Mouse (Mus musculus): ENCODE results near the gene Sp4.

DNA sequence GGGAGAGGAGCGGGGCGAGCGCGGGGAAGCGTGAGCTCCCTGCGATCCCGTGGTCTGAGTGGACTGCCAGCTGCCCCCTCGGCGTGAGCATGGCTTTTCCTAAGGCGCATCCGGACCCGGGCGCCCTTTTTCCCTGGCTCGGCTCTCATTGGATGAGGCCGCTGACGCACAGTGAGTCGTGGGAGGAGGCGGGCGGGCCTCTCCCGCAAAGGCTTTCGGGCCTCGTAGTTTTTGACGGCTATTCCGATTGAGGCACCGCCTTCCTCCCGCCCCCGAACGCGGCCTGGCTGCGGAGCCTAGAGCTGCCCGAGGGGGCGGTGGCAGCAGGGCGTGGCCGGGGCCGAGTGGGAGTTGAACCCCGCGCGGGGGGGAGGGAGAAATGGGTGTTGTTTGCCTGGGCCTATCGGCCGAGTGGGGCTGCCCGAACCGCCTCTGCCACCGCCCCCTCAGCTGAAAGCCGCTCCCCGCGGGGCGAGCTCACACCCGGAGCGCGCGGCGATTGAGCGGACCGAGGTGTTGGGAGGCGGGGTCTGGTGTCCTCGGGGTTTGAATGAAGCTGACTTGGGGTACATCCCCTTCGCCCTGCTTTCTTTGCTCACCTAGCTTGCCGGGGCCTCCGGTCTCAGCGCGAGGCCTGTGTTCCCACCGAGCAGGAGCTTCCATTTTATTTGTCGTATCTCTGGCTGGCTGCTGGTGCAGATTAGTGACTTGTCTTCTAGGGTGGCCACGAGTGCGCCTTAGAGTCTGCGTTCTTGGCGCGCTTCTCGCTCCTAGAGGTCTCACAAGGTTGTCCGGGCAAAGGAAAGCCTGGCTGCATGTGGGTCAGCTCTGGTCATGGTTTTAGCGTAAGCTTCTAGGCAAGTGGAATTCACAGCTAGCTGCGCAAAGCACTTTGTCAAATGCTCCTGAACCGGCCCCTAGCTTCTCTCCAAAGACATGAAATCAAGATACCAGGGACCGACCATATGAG, 911 bp upstream of the Sp4 start:
- TF ChIP-seq GATA1 (IDR thresholded peaks at IDR 0.05; ENCODE audit: low read length) (no peak), TAL1 (IDR thresholded peaks at IDR 0.05; ENCODE audit: low read length) (no peak)
